ENCODE assay signal across 11 mouse cellular contexts in genomic region chr5:131707471-131707870, GRCm38 (mm10).
DNase-seq lines count a peak whose midpoint lies in the region.
"Had no signal": no experiment of that assay in that cellular context is flagged by ENCODE, and none has a peak within 500 bp of the region (broad histone marks: within the 10 kb centered on the region; RNA-seq: fewer than 3 reads in every experiment).

No protein-coding gene starts in this region.

- DNase-seq in layer of hippocampus, adult 11-12 months (ENCODE audit: low spot score) = peak; percentile 70
- DNase-seq in layer of hippocampus, postnatal 25 days (ENCODE audit: extremely low spot score in 1 of 2, low spot score in 1 of 2) = no peak
- DNase-seq in MN1 (ENCODE audit: low spot score) = peak; percentile 33
- DNase-seq in brain, adult 2 months (ENCODE audit: low read depth, low spot score) = peak; percentile 76
- DNase-seq in layer of hippocampus, postnatal 10 days (ENCODE audit: low spot score in 2 of 2) = peak; percentile 50 to 57
- DNase-seq in heart, postnatal 4 days = no peak
- no peak for DNase-seq in adrenal gland, adult 8-10 months
- DNase-seq: adrenal gland, postnatal 14 days; cerebellum, adult 18-20 months; kidney, adult 8-10 months; lung, postnatal 36 days had no signal

Comparison
In these comparisons a context has a peak if more than half of its experiments do, and no peak if none do; other contexts are left out.
1. DNase-seq: peak in layer of hippocampus, adult 11-12 months (single experiment), MN1 (single experiment), brain, adult 2 months (single experiment) and layer of hippocampus, postnatal 10 days (2 of 2); none in layer of hippocampus, postnatal 25 days (0 of 2), heart, postnatal 4 days (single experiment) and adrenal gland, adult 8-10 months (single experiment).